22 mouse cellular contexts compared by ENCODE assay signal in genomic region chr10:46100837-46101236, GRCm38 (mm10).
"Had no signal": no experiment of that assay in that cellular context is flagged by ENCODE, and none has a peak within 500 bp of the region (broad histone marks: within the 10 kb centered on the region; RNA-seq: fewer than 3 reads in every experiment).

No protein-coding gene starts in this region.

- H3K4me2 ChIP-seq: heart, embryonic 12.5 days; hindbrain, embryonic 12.5 days; hindbrain, embryonic 14.5 days; intestine, embryonic 15.5 days; limb, embryonic 12.5 days; liver, embryonic 11.5 days had no signal

- H3K9me3 ChIP-seq: heart, embryonic 10.5 days; heart, embryonic 12.5 days; hindbrain, embryonic 10.5 days; hindbrain, embryonic 12.5 days; intestine, embryonic 15.5 days; limb, embryonic 10.5 days; limb, embryonic 12.5 days had no signal

- H3K9ac ChIP-seq: heart, embryonic 12.5 days; hindbrain, embryonic 12.5 days; hindbrain, embryonic 14.5 days; intestine, embryonic 15.5 days; limb, embryonic 12.5 days had no signal

- H3K4me1 ChIP-seq: heart, embryonic 10.5 days; heart, embryonic 12.5 days; hindbrain, embryonic 10.5 days; hindbrain, embryonic 12.5 days; intestine, embryonic 15.5 days; limb, embryonic 10.5 days; limb, embryonic 12.5 days had no signal

- DNase-seq: gastrocnemius, adult 2 months; gastrocnemius, postnatal 10 days; gastrocnemius, postnatal 25 days; heart, adult 18-20 months; heart, postnatal 10 days; heart, postnatal 4 days; kidney, adult 18-20 months; kidney, adult 8-10 months; kidney, postnatal 10 days; kidney, postnatal 25 days; kidney, postnatal 4 days; liver had no signal

- H3K27me3 ChIP-seq: heart, embryonic 12.5 days; hindbrain, embryonic 12.5 days; intestine, embryonic 15.5 days; limb, embryonic 12.5 days had no signal

- H3K27ac ChIP-seq: gastrocnemius, adult 2 months; heart, embryonic 10.5 days; hindbrain, embryonic 10.5 days; hindbrain, embryonic 12.5 days; hindbrain, embryonic 14.5 days; intestine, embryonic 15.5 days; left cerebral cortex, adult 2 months; limb, embryonic 10.5 days; limb, embryonic 12.5 days had no signal

- H3K36me3 ChIP-seq: heart, embryonic 10.5 days; heart, embryonic 12.5 days; hindbrain, embryonic 10.5 days; hindbrain, embryonic 12.5 days; intestine, embryonic 15.5 days; limb, embryonic 10.5 days; limb, embryonic 12.5 days had no signal

- H3K4me3 ChIP-seq: gastrocnemius, adult 2 months; heart, embryonic 10.5 days; heart, embryonic 12.5 days; hindbrain, embryonic 10.5 days; hindbrain, embryonic 12.5 days; intestine, embryonic 15.5 days; left cerebral cortex, adult 2 months; limb, embryonic 10.5 days; limb, embryonic 12.5 days had no signal
